Mouse (Mus musculus) MEL (cell line): ENCODE results near the gene Mindy1.
"Not testable (repeated sequence)": the region's sequence is repeated elsewhere in the genome, so short reads cannot be mapped to it uniquely, and the experiment has no call there.

Experiments
- BHLHE40 ChIP-seq: IDR thresholded peaks from 2 replicates; pipeline ENCODE4 v1.6.1; 2012; ENCODE audit warnings: low read depth, mild to moderate bottlenecking, inconsistent platforms, low read length, improper control_type of control experiment, borderline replicate concordance
- CTCF ChIP-seq, 3 experiments: IDR thresholded peaks in 2 of 3; conservative IDR thresholded peaks in 1 of 3; 2 replicates each; pipeline ENCODE4 v1.5.1; 2011 to 2012; ENCODE audit warnings: low read length in 3 of 3, low read depth in 2 of 3, mild to moderate bottlenecking in 2 of 3, improper control_type of control experiment in 1 of 3, inconsistent platforms in 1 of 3, mixed read lengths in 1 of 3, moderate library complexity in 1 of 3; ENCODE audit not compliant: control insufficient read depth in 1 of 3, insufficient read depth in 1 of 3, poor library complexity in 1 of 3, severe bottlenecking in 1 of 3
- GATA1 ChIP-seq: IDR thresholded peaks from 2 replicates; pipeline ENCODE4 v1.6.1; 2011; ENCODE audit warnings: low read depth, low read length, improper control_type of control experiment
- HCFC1 ChIP-seq: IDR thresholded peaks from 2 replicates; pipeline ENCODE4 v1.6.1; 2012; ENCODE audit warnings: low read depth, mild to moderate bottlenecking, inconsistent platforms, low read length, improper control_type of control experiment, moderate library complexity
- MYB ChIP-seq: IDR thresholded peaks from 2 replicates; pipeline ENCODE4 v1.6.1; 2011; ENCODE audit warnings: mild to moderate bottlenecking, low read depth, low read length, improper control_type of control experiment
- POLR2A ChIP-seq, 2 experiments: IDR thresholded peaks; 2 replicates each; pipeline ENCODE4 v1.6.1; 2011 to 2012; ENCODE audit warnings: low read length in 2 of 2, mild to moderate bottlenecking in 2 of 2, control low read depth in 1 of 2, improper control_type of control experiment in 1 of 2, low read depth in 1 of 2, moderate library complexity in 1 of 2; ENCODE audit not compliant: control insufficient read depth in 1 of 2, insufficient read depth in 1 of 2, poor library complexity in 1 of 2
- RCOR1 ChIP-seq: IDR thresholded peaks from 2 replicates; pipeline ENCODE4 v1.6.1; 2012; ENCODE audit warnings: low read depth, mild to moderate bottlenecking, inconsistent platforms, low read length, improper control_type of control experiment
- TCF12 ChIP-seq: IDR thresholded peaks from 2 replicates; pipeline ENCODE4 v1.6.1; 2014; ENCODE audit warnings: low read depth, mild to moderate bottlenecking, inconsistent platforms, low read length, improper control_type of control experiment, moderate library complexity
- ZMIZ1 ChIP-seq: IDR thresholded peaks from 2 replicates; pipeline ENCODE4 v1.6.1; 2012; ENCODE audit warnings: low read depth, mild to moderate bottlenecking, inconsistent platforms, low read length, improper control_type of control experiment, moderate library complexity

DNA sequence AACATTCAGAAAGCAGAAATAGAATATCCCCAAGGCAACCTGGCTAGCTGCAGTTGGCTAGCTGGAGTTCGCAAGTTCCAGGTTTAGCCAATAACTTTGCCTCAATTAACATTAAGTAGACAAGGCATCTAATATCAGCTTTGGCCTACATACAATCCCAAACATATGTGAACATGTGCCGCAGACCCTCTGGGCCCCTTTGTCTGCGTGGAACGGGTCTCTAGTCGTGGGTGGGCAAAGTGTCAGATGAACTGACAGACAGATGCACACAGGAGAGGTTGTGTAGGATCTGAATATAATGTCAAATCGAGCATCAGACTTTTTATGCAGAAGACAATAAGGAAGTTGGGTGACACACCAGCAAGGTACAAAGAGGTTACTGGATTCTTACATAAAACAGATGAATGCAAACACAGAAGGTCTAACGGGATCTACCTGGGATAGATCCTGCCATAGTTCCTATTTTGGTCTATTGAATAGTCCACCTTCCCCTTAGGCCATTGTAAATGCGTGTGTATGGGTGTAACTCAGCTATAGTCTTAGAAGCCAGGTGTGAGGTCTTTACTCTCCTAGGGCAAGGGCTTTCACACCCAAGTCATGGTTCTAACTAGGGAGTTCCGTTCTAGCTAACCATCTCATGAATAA, 62.3 kb downstream of the Mindy1 start:
- not testable (repeated sequence) for TF ChIP-seq BHLHE40; CTCF (IDR thresholded peaks at IDR 0.05 in 2 of 3, conservative IDR thresholded peaks at IDR 0.05 in 1 of 3; ENCODE audit: control insufficient read depth in 1 of 3, insufficient read depth in 1 of 3, low read depth in 2 of 3, low read length in 3 of 3, poor library complexity in 1 of 3, severe bottlenecking in 1 of 3); MYB; POLR2A (IDR thresholded peaks at IDR 0.05; ENCODE audit: control insufficient read depth in 1 of 2, insufficient read depth in 1 of 2, low read depth in 1 of 2, low read length in 2 of 2, poor library complexity in 1 of 2); RCOR1; ZMIZ1; HCFC1; TCF12; GATA1
